Mouse (Mus musculus) testis, postnatal 10 days (tissue): ENCODE results near the gene Prkce.

Experiments
- DNase-seq: peaks from one replicate; pipeline ENCODE4 v3.0.0; 2021; ENCODE audit warnings: low spot score

The Prkce gene

GRCm38 (mm10) chr17:86626523-86626922, 458.9 kb downstream of the Prkce start:
- DNase-seq = no peak

DNA sequence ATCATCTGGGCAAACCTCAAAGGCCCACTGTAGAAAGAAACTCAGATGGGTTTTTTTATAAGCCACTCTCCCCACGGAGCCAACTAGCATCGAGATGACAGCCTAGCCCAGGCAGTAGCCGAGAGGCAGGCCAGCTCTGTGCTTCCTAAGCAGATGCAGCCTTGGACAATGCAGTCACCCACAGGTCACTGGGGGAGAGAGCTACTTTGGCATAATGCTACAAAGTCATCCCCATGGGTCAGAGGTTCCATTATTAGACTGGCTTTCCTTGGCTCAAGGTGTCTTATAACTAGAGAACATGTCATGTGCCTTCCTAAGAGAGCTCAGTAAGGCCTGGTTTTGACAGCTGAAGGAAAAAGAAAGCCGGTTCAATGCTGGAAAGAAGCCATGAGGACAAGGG, 465.5 kb downstream of the Prkce start:
- no peak for DNase-seq

GRCm38 (mm10) chr17:86637311-86637710, 469.7 kb downstream of the Prkce start:
- DNase-seq = no peak

DNA sequence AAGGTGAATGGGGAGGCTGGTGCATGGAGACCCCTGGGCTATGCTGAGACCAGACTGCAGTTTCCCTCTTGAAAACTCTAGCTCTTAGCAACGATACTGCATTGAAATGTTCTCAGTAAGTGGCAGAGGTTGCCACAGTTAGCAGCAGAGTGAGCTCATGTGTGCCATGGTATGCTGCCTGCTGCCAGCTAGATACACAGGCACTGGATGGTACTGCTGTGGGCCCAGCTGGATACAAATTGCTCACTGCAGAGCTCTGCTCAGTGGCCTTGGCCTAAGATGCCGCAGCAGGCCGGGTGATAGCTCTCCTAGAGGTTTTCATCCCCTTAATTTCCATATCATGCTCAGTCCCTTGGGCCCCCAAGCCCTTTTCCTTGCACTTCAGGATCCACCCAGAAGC, 471.7 kb downstream of the Prkce start:
- no peak for DNase-seq

- no peak for DNase-seq
These were observed 479.6 kb downstream of the Prkce start for GRCm38 (mm10) chr17:86647226-86647625.

DNA sequence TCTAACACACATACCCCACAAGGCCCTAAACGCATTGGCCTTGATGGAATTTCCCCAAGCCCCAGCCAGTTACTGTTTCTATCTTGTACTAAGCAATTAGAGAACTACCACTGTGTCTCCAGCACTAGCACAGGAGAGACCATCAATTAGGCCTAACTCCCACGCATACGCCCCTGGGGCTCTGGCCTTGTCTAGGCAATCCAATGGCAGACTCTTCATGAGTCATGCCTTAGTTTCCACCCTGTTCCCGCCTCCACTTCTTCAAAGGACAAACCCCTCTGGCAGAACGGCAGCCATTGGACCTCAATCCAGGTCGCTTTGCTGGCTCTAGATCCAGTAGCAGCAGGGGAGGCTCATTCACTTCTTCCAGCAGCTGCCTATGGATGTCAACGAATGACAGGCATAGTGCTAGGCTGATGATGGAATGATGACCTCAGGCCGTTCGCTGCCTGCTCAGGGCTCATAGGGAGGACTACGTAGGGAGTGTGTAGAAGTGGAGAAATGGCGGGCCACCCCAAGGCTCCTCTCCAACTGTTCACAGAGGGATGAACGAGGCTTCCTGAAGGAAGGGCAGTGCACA, 481.4 kb downstream of the Prkce start:
- no peak for DNase-seq

DNA sequence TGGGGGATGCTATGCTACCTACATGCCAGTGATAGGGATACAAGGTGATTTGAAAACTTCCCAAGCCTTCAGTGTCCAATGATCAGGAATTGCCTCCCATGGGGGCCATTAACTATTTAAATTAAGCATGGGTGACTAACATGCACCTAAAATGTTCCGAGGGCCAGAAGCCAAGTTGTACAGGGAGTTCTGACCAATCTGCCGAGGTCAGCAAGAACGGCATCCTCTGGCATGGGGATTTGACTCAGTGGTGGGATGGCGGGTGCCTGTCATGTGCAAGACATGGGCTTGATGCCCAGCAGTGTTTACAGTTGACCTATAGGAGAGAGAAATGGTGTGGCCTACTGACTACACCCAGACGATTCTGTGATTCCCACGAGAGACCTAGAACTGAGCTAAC, 482.7 kb downstream of the Prkce start:
- DNase-seq = no peak

DNA sequence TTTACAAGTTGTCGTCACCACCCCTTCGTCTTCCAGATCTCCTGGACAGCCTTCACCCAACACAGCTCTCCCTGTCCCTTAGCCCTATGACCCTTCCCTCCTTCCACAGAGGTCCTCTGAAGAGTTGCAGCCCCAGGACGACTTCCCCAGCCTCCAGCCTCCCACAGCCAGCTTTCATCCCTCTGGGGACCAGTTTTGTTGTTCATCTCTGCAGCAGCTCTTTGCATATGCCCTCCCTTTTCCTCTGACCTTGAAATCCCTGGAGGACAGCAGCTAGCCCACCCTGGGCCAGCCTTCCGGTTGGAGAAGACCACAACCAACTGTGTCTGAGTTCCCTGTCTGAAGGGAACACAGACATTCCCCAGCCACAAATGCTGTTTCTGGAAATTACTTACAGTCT, 483.5 kb downstream of the Prkce start:
- DNase-seq = no peak

- DNase-seq = no peak
These were observed 485.2 kb downstream of the Prkce start for GRCm38 (mm10) chr17:86652751-86653150.

DNA sequence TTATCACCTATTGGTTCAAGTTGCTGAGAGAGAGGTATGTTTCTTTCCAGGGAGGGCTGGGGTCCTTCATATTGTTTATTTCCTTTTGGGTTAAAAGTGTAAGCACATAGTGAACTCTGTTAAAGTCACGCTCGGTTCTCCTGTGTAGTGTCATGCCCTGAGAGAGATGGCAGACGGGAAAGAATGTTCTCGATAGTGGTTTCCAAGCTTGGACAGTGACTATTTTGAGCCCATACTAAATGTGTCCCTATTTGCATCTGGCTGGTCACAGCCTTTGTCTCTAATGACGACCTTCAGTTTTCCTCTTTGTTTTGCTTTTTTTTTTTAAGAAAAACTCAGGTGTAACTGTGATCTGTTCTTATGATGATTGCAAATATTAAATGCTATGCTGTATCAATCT, 488.8 kb downstream of the Prkce start:
- DNase-seq = no peak

DNA sequence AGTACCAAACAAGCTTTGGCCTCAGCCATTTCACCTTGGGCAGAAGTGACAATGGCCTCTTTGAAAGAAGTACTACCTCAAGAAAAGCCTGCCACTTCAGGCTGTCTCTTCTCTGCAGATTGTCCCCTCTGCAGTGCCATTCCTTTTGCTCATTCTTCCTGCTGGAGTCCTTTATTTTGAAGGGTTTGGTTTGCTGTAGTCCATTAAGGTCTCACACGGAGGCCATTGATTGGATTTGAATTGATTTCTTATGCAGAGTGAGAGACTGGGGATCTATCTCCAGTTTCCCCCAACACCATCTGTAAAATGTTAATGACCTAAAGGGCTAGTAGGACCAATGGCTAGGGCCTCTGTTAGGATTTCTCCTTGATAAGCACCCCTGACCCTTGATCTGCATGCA, 494.7 kb downstream of the Prkce start:
- no peak for DNase-seq

DNA sequence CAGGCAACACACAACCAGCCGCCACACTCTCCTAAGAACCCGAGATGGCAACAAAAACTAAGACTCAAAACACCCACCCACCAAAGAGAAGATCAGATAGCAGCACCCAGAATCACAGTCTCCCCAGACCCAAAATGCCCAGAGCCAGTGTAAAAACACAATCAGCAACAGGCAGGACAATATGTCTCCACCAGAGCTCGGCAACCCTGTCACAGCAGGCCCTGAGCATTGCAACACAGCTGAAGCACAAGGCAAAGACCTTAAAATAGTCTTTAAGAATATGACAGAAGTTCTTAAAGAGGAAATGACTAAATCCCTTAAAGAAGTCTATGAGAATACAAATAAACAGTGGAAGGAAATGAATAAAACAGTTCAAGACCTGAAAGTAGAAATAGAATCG, 495.9 kb downstream of the Prkce start:
- DNase-seq = no peak

DNA sequence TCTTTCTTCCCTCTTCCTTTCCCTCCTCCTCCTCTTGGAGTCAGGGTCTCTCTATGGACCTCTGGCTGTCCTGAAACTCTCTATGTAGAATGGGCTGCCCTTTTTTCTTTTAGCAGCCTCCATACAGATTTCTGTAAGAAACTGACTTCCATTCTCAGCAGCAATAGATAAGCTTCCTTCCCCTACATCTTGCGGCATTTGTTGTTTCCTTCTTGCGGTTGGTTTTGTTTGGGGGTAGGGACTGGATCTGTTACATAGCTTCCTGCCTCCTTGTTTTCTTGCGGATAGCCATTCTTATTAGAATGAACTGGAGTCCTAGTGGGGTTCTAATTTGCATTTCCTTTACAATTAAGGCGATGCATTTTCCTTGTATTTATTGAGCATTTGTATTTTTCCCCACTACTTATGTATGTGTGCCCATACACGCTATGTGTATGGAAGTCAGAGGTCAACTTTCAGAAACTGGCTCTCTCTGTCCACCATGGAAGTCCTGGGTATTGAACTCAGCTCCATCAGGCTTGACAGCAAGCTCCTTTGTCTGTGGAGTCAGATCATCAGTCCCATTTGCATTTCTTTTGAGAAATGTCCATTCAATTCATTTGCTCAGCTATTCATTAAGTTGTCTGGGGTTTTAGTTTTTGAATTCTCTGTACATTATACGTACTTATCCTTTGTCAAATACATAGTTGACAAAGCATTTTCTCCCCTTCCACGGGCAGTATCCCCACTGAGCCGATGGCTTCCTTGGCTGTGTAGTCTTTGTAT, 500.4 kb downstream of the Prkce start:
- DNase-seq = no peak

DNA sequence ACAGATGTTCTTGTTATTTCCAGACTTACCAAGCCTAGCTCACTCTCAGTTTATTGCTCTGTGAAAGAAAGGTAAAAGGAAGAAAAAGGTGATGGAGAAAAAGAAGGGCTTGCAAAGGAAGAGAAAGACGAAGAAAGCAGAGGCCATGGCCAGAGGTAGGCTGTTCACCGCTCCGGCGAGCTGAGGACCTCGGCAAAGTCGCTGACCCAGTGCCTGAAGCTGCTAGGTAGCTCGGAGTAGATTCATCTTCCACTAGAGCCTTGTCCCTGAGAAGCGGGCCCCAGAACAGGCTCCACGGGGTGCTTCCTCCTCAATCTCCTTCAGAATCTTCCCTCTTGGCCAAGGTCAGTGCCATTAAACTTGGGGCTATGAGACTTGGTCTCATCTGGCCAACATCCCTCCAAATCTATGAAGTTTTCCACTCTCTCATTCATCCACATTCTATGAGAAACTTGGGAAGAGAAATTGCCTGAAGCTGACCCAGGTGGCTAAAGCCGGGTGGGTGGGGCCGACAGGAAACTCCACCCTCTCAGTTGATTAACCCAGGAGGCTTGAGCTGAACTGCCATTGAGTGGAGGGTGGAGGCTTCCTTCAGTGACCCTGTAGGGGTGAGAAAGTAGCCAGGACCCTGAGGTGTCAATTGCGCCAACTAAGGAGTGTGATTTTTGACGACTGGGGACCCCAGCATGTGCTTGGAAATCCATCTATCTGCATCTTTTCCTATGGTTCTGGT, 502.2 kb downstream of the Prkce start:
- DNase-seq = no peak

GRCm38 (mm10) chr17:86670731-86671130, 503.1 kb downstream of the Prkce start:
- DNase-seq = no peak

DNA sequence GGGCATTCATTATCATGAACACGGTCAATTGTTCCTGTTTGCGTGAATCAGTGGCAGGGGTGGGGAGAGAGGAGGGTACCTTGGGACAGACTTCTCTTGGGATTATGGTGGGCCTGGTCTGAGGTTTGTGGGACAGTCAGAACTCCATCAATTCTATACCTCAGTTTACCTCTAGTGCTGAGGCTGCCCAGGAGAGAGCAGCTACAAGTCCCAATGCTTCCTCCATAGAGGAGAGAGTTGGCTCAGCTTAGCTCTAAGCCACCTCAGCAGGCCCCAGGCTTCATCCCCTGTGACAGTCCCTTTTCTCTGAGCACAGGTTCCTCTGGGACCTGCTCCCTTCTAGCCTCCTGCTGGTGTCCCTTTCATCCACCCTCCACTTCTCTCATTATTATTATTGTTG, 507.4 kb downstream of the Prkce start:
- DNase-seq = no peak

DNA sequence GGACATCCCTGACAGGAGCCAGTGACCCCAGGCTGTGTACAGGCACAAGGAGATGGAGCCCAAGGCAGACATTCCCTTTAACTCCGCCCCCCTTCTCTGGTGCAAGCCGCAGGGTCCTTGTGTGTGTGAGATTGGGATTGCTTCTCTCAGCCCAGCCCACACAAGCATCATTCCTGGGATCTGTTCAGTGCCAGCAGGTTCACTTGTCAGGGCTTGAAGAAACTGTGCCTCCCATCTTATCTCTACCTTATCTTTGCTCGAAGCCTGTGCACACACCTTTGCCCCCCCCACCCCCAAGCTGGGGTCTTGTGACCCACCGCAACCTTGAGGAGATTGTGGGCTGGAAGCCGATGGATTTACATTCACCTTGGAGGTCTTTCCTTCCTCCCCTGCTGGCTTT, 508.8 kb downstream of the Prkce start:
- DNase-seq = no peak

DNA sequence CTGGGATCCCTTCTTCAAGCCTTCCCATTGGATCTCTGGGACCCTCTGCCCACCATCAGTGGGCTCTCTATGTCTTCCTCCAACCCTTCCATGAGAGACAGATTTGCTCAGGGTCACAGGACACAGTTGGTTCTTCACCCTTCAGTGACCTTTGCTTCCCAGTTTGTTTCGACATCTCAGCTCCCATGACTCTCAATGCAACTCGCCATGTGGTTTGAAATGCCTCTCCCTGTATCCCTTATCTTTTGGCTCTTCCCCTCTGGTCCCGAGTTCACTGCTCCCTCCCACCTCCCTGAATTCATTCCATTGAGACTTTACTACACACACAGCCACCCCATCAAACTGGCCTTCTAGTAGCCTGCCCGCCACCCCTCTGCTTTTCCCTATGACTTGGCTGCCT, 509.3 kb downstream of the Prkce start:
- no peak for DNase-seq

- DNase-seq = no peak
These were observed 517.7 kb downstream of the Prkce start for GRCm38 (mm10) chr17:86685263-86685662.

- no peak for DNase-seq
These were observed 519.4 kb downstream of the Prkce start for GRCm38 (mm10) chr17:86687021-86687420.

DNA sequence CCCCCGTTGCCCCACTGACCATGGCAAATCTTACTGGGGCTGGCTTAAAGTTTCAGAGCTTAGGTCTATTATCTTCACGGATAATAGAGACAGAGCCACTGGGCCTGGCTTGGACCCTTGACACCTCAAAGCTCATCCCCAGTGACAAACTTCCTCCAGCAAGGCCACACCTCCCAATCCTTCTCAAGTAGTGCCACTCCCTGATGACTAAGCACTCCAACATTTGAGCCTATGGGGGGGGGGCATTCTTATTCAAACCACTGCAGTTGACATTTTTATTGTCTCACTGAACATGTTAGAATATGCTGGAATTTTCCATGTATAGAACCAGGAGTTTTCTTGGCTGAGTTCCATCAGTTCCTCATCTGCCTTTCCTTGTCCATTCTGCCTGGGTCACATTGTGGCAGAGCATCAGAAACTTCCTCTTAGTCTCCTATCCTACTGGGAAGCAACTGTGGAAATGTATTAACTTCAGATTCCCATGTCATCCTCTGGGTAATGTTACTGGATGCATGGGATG, 523.3 kb downstream of the Prkce start:
- DNase-seq = no peak

GRCm38 (mm10) chr17:86697751-86698150, 530.2 kb downstream of the Prkce start:
- no peak for DNase-seq

DNA sequence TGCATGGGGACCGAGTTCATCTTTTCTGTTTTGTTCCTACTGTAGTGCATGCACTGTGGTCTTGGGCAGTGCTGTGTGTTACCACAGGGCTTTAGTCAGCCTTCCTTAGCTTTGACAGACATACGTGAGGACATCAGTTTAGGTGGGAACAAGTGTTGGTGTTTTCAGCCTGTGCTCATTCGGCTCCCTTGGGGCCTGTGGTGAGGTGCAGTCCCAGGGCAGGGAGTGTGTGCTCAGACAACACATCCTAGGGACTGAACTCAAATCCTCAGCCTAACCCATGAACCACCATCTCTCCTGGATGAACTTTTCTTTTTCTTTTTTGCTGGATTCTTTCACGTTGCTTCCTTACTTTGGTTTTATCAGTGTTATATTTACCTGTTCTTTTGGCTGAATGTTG, 535.8 kb downstream of the Prkce start:
- DNase-seq = no peak
